Mouse (Mus musculus): ENCODE measurements around the gene Ing5. TPM values are rescaled to one million over a fixed set of nuclear protein-coding genes. Genes with fewer than 3 reads are reported as not detected.

The Ing5 gene
- polyA plus RNA-seq, 1 experiment, result 7.5 TPM

- Histone ChIP-seq H3K4me3 (replicated peaks; ENCODE audit: insufficient read depth, low read depth, low read length) (no peak overlapping the region), H3K4me1 (ENCODE audit: control insufficient read depth, insufficient read depth, low read length) (no peaks in the 10 kb centered on the region), H3K27me3 (ENCODE audit: control insufficient read depth, insufficient read depth, low read length) (no peaks in the 10 kb centered on the region), H3K27ac (ENCODE audit: insufficient read depth, low read length) (no peak overlapping the region)
- DNase-seq, result peak; percentile 53 to 73
- 88% methylated on average over 8 of the region's 8 CpGs for WGBS
- no peak for TF ChIP-seq CTCF (IDR thresholded peaks at IDR 0.05; ENCODE audit: borderline replicate concordance, insufficient read depth, low read depth, low read length)
- TF ChIP-seq POLR2A (IDR thresholded peaks at IDR 0.05; ENCODE audit: borderline replicate concordance, insufficient read depth, low read length), result no peak
Measured at GRCm38 (mm10) chr1:93811495-93812039, 7.8 kb downstream of the Ing5 start.

- H3K4me1 ChIP-seq (ENCODE audit: control insufficient read depth, insufficient read depth, low read length), result no peaks in the 10 kb centered on the region
- no peak overlapping the region for H3K27ac ChIP-seq (ENCODE audit: insufficient read depth, low read length)
- TF ChIP-seq CTCF (IDR thresholded peaks at IDR 0.05; ENCODE audit: borderline replicate concordance, insufficient read depth, low read depth, low read length) (no peak), POLR2A (IDR thresholded peaks at IDR 0.05; ENCODE audit: borderline replicate concordance, insufficient read depth, low read length) (no peak)
- no peaks in the 10 kb centered on the region for H3K27me3 ChIP-seq (ENCODE audit: control insufficient read depth, insufficient read depth, low read length)
- no peak for DNase-seq
- 92% methylated on average over 8 of the region's 8 CpGs for WGBS
- H3K4me3 ChIP-seq (replicated peaks; ENCODE audit: insufficient read depth, low read depth, low read length), result no peak overlapping the region
Measured at GRCm38 (mm10) chr1:93817823-93818532, 14.2 kb downstream of the Ing5 start.

- no peak for TF ChIP-seq POLR2A (IDR thresholded peaks at IDR 0.05; ENCODE audit: borderline replicate concordance, insufficient read depth, low read length)
- TF ChIP-seq CTCF (IDR thresholded peaks at IDR 0.05; ENCODE audit: borderline replicate concordance, insufficient read depth, low read depth, low read length), result no peak
- Histone ChIP-seq H3K4me1 (ENCODE audit: control insufficient read depth, insufficient read depth, low read length) (no peaks in the 10 kb centered on the region), H3K27me3 (ENCODE audit: control insufficient read depth, insufficient read depth, low read length) (no peaks in the 10 kb centered on the region), H3K27ac (ENCODE audit: insufficient read depth, low read length) (no peak overlapping the region), H3K4me3 (replicated peaks; ENCODE audit: insufficient read depth, low read depth, low read length) (no peak overlapping the region)
- no peak for DNase-seq
- WGBS, result 61% methylated on average over 7 of the region's 7 CpGs
Measured at GRCm38 (mm10) chr1:93818722-93819121, 15.0 kb downstream of the Ing5 start.

GRCm38 (mm10) chr1:93823796-93824495 is 20.2 kb downstream of the Ing5 start:
- no peak for TF ChIP-seq CTCF (IDR thresholded peaks at IDR 0.05; ENCODE audit: borderline replicate concordance, insufficient read depth, low read depth, low read length)
- TF ChIP-seq POLR2A (IDR thresholded peaks at IDR 0.05; ENCODE audit: borderline replicate concordance, insufficient read depth, low read length), result no peak
- DNase-seq, result no peak
- H3K4me1 ChIP-seq (ENCODE audit: control insufficient read depth, insufficient read depth, low read length), result peaks cover 9% of the 10 kb centered on the region; the same call in 1 of the 2 replicates
- no peak overlapping the region for H3K4me3 ChIP-seq (replicated peaks; ENCODE audit: insufficient read depth, low read depth, low read length)
- H3K27me3 ChIP-seq (ENCODE audit: control insufficient read depth, insufficient read depth, low read length), result no peaks in the 10 kb centered on the region
- peak overlapping the region; percentile 82 for H3K27ac ChIP-seq (ENCODE audit: insufficient read depth, low read length)
- WGBS, result 65% methylated on average over 3 of the region's 3 CpGs

DNA sequence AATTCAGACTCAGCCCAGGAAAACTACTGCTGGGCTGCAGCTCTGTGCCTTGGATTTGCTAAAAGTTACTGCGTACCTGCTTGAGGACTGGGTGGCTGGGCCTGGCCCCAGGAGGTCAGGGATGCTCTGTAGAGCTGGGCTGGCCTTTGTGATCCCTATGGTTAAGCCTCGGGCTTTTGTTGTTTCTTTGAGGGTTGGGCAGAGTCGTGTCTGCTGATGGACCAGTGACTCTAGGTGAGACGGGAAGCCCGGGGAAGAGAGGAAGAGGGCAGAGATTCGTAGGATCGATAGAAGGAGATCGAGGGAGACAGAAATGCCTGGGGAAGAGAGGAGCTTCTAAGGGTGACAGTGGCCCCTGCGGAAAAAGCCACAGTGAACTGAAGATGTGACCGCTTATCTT is 20.8 kb downstream of the Ing5 start, which contains the start of gene D2hgdh:
D2hgdh (plus strand) TSS at position 301 of the 400 bp plus-strand sequence.
- Histone ChIP-seq H3K27me3 (ENCODE audit: control insufficient read depth, insufficient read depth, low read length) (no peaks in the 10 kb centered on the region), H3K27ac (ENCODE audit: insufficient read depth, low read length) (peak within 1 kb of the TSS; percentile 89), H3K4me3 (replicated peaks; ENCODE audit: insufficient read depth, low read depth, low read length) (peak within 1 kb of the TSS; percentile 65), H3K4me1 (ENCODE audit: control insufficient read depth, insufficient read depth, low read length) (peaks cover 9% of the 10 kb centered on the region; the same call in 1 of the 2 replicates)
- no peak for DNase-seq
- TF ChIP-seq CTCF (IDR thresholded peaks at IDR 0.05; ENCODE audit: borderline replicate concordance, insufficient read depth, low read depth, low read length) (no peak), POLR2A (IDR thresholded peaks at IDR 0.05; ENCODE audit: borderline replicate concordance, insufficient read depth, low read length) (no peak)
- WGBS, result 9% methylated on average over 10 of the region's 10 CpGs

DNA sequence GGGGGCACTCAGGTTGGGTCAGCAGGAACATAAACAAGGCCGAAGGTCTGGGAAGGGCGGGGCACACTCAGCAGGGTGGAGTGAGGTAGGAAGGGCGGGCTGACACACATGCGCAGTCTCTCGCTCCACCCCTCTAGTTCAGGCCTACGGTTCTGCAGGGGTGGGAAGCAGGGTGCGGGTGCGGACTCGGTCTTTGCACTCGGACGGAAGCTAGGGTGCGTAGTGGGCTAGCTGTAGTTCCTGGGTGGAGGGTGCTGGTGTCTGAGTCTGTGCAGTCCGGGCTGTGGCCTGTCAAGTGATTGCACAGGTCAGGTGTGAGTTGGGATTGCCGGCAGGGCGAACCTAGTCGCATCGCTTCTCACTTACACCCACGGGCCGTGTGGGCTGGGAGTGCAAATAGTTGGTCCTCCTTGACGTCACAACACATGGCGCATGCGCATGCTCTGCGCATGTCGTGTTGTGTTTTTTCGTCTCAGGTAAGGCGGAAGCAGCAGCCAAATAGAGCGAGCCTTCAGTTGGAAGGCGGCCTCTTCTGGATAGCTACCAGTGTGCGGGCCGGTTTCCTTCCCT is 21.4 kb downstream of the Ing5 start:
- Histone ChIP-seq H3K27ac (ENCODE audit: insufficient read depth, low read length) (peak overlapping the region; percentile 89), H3K4me1 (ENCODE audit: control insufficient read depth, insufficient read depth, low read length) (peaks cover 9% of the 10 kb centered on the region; the same call in 1 of the 2 replicates), H3K27me3 (ENCODE audit: control insufficient read depth, insufficient read depth, low read length) (no peaks in the 10 kb centered on the region), H3K4me3 (replicated peaks; ENCODE audit: insufficient read depth, low read depth, low read length) (peak overlapping the region; percentile 65)
- TF ChIP-seq POLR2A (IDR thresholded peaks at IDR 0.05; ENCODE audit: borderline replicate concordance, insufficient read depth, low read length) (peak; percentile 96), CTCF (IDR thresholded peaks at IDR 0.05; ENCODE audit: borderline replicate concordance, insufficient read depth, low read depth, low read length) (peak; percentile 17; the same call in 1 of the 2 replicates)
- WGBS, result under 1% methylated on average over 30 of the region's 30 CpGs
- peak; percentile 98 for DNase-seq

- Histone ChIP-seq H3K4me3 (replicated peaks; ENCODE audit: insufficient read depth, low read depth, low read length) (peak overlapping the region; percentile 65), H3K4me1 (ENCODE audit: control insufficient read depth, insufficient read depth, low read length) (peaks cover 9% of the 10 kb centered on the region; the same call in 1 of the 2 replicates), H3K27ac (ENCODE audit: insufficient read depth, low read length) (peak overlapping the region; percentile 63), H3K27me3 (ENCODE audit: control insufficient read depth, insufficient read depth, low read length) (no peaks in the 10 kb centered on the region)
- peak; percentile 48 to 50 for DNase-seq
- TF ChIP-seq POLR2A (IDR thresholded peaks at IDR 0.05; ENCODE audit: borderline replicate concordance, insufficient read depth, low read length) (no peak), CTCF (IDR thresholded peaks at IDR 0.05; ENCODE audit: borderline replicate concordance, insufficient read depth, low read depth, low read length) (no peak)
- 32% methylated on average over 27 of the region's 27 CpGs for WGBS
Measured at GRCm38 (mm10) chr1:93825771-93826539, 22.2 kb downstream of the Ing5 start.
